Mouse (Mus musculus): Measurements from ENCODE around the gene Lcp2. TPM values are rescaled to one million over a fixed set of nuclear protein-coding genes. Genes with fewer than 3 reads are reported as not detected.
A peak's percentile ranks its signal among the peaks of the same experiment; 100 is the strongest.
"Not testable (repeated sequence)": the region's sequence is repeated elsewhere in the genome, so short reads cannot be mapped to it uniquely, and the experiment has no call there.

Gene Lcp2
- total and polyA plus RNA-seq, 3 experiments = 55.7 to 70.0 (median 66.4) TPM

DNA sequence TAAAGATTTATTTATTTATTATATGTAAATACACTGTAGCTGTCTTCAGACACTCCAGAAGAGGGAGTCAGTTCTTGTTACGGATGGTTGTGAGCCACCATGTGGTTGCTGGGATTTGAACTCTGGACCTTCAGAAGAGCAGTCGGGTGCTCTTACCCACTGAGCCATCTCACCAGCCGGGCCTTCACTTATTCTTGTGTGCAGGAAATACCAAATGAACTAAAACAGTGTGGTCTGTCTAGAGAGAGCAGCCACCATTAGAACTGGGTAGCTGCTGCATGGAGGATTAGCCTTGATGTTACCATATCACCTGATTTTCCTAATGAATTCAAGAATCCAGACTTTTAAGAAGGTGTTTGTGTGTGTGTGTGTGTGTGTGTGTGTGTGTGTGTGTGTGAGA is 79.0 kb downstream of the Lcp2 start:
- H3K9ac ChIP-seq (ENCODE audit: control insufficient read depth, low read depth, low read length, poor library complexity, severe bottlenecking); DNase-seq (ENCODE audit: low read depth, low spot score); H3K79me2 ChIP-seq (ENCODE audit: control insufficient read depth, insufficient read depth, low read length, poor library complexity); H3K36me3 ChIP-seq (ENCODE audit: control insufficient read depth in 1 of 2, insufficient read depth in 2 of 2, low read length in 2 of 2); H3K4me3 ChIP-seq (ENCODE audit: control insufficient read depth in 1 of 2, insufficient read depth in 1 of 2, low read depth in 2 of 2, low read length in 2 of 2); H3K27ac ChIP-seq (ENCODE audit: control insufficient read depth, low read depth, low read length); H3K9me3 ChIP-seq (replicated peaks; ENCODE audit: insufficient read depth, low read length): not testable (repeated sequence)
- Histone ChIP-seq H3K4me1 (ENCODE audit: control insufficient read depth in 1 of 2, insufficient read depth in 2 of 2, low read length in 2 of 2) (peaks cover 4 to 15% of the 10 kb centered on the region in 2 experiments; a peak in 3 of 4 replicates), H3K27me3 (ENCODE audit: control insufficient read depth in 1 of 2, insufficient read depth in 2 of 2, low read length in 2 of 2) (peaks cover 11 to 27% of the 10 kb centered on the region in 2 experiments)
- peak; percentile 94 for TF ChIP-seq TBP (IDR thresholded peaks at IDR 0.05; ENCODE audit: low read depth, low read length)

DNA sequence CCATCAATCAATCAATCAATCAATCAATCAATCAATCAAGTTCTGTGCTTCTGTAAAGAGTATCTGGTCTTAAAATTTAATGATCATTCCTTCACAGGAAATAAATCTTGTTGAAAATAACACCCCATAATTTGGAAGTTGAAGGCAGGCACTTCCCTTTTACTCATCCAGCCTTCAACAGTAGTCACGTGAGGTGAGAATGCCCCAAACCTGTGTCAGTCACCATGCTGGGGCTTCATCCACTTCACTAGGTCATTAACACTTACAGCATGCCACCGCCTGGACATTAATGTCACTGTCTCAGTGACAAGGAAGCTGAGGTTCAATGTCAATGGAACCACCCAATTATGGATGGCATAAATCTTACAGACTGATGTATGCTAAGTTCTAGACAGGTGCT is 81.7 kb downstream of the Lcp2 start:
- no peaks in the 10 kb centered on the region for H3K4me1 ChIP-seq (ENCODE audit: control insufficient read depth in 1 of 2, insufficient read depth in 2 of 2, low read length in 2 of 2)
- H3K79me2 ChIP-seq (ENCODE audit: control insufficient read depth, insufficient read depth, low read length, poor library complexity) = no peaks in the 10 kb centered on the region
- no peak overlapping the region for H3K4me3 ChIP-seq (ENCODE audit: control insufficient read depth in 1 of 2, insufficient read depth in 1 of 2, low read depth in 2 of 2, low read length in 2 of 2)
- H3K27me3 ChIP-seq (ENCODE audit: control insufficient read depth in 1 of 2, insufficient read depth in 2 of 2, low read length in 2 of 2) = peaks cover 20 to 40% of the 10 kb centered on the region in 2 experiments
- H3K36me3 ChIP-seq (ENCODE audit: control insufficient read depth in 1 of 2, insufficient read depth in 2 of 2, low read length in 2 of 2) = no peaks in the 10 kb centered on the region
- H3K9me3 ChIP-seq (replicated peaks; ENCODE audit: insufficient read depth, low read length) = no peaks in the 10 kb centered on the region
- DNase-seq (ENCODE audit: low read depth, low spot score) = no peak
- no peak for TF ChIP-seq E2F4 (IDR thresholded peaks at IDR 0.05; ENCODE audit: borderline replicate concordance, low read depth, low read length)
- TF ChIP-seq UBTF (IDR thresholded peaks at IDR 0.05; ENCODE audit: borderline replicate concordance, insufficient read depth, low read depth, low read length) = no peak
- 0 out of 2 replicates have a peak, but pooled peaks have one; percentile 11 for TF ChIP-seq USF1 (IDR thresholded peaks at IDR 0.05; ENCODE audit: low read depth, low read length)
- no peak for TF ChIP-seq CHD2 (IDR thresholded peaks at IDR 0.05; ENCODE audit: low read length)
- H3K27ac ChIP-seq (ENCODE audit: control insufficient read depth, low read depth, low read length) = no peak overlapping the region
- H3K9ac ChIP-seq (ENCODE audit: control insufficient read depth, low read depth, low read length, poor library complexity, severe bottlenecking) = no peak overlapping the region

DNA sequence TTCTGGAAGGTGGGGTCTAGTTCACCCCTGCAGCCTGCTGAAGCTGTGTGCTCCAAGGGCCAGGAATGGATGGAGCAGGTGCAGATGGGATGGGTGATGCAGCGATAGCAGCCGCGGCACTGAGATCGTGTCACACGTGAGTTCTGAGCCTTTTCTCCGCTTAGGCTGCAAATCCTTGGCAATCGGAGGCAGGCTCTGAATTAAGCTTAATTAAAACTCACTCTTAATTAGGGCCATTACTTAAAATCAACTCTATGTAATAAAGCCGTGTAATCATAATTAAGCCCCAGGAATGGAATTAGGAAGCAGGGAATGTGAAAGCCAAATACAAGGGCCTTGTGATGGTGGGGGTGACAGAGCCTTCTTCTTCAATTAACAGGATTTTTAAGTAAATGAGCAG is 92.6 kb downstream of the Lcp2 start:
- DNase-seq (ENCODE audit: low read depth, low spot score) = no peak
- Histone ChIP-seq H3K36me3 (ENCODE audit: control insufficient read depth in 1 of 2, insufficient read depth in 2 of 2, low read length in 2 of 2) (no peaks in the 10 kb centered on the region), H3K9ac (ENCODE audit: control insufficient read depth, low read depth, low read length, poor library complexity, severe bottlenecking) (no peak overlapping the region), H3K79me2 (ENCODE audit: control insufficient read depth, insufficient read depth, low read length, poor library complexity) (no peaks in the 10 kb centered on the region), H3K27me3 (ENCODE audit: control insufficient read depth in 1 of 2, insufficient read depth in 2 of 2, low read length in 2 of 2) (no peaks in the 10 kb centered on the region; a peak in 2 of 4 replicates), H3K4me3 (ENCODE audit: control insufficient read depth in 1 of 2, insufficient read depth in 1 of 2, low read depth in 2 of 2, low read length in 2 of 2) (no peak overlapping the region), H3K9me3 (replicated peaks; ENCODE audit: insufficient read depth, low read length) (no peaks in the 10 kb centered on the region), H3K4me1 (ENCODE audit: control insufficient read depth in 1 of 2, insufficient read depth in 2 of 2, low read length in 2 of 2) (no peaks in the 10 kb centered on the region), H3K27ac (ENCODE audit: control insufficient read depth, low read depth, low read length) (no peak overlapping the region)
- TF ChIP-seq TAL1 (IDR thresholded peaks at IDR 0.05; ENCODE audit: low read length) (no peak), MYC (IDR thresholded peaks at IDR 0.05; ENCODE audit: low read depth, low read length) (no peak), EP300 (IDR thresholded peaks at IDR 0.05; ENCODE audit: low read depth in 1 of 2, low read length in 2 of 2) (no peak), NRF1 (IDR thresholded peaks at IDR 0.05; ENCODE audit: insufficient read depth, low read depth, low read length, poor library complexity, severe bottlenecking) (no peak), POLR2AphosphoS2 (IDR thresholded peaks at IDR 0.05; ENCODE audit: low read length) (no peak), POLR2AphosphoS5 (IDR thresholded peaks at IDR 0.05; ENCODE audit: borderline replicate concordance, low read depth, low read length) (no peak), MEF2A (IDR thresholded peaks at IDR 0.05; ENCODE audit: extremely low read depth, insufficient replicate concordance, low read depth, low read length, poor library complexity, severe bottlenecking) (no peak), MYB (IDR thresholded peaks at IDR 0.05; ENCODE audit: low read depth, low read length) (no peak), UBTF (IDR thresholded peaks at IDR 0.05; ENCODE audit: borderline replicate concordance, insufficient read depth, low read depth, low read length) (no peak), POLR2A (IDR thresholded peaks at IDR 0.05; ENCODE audit: control insufficient read depth in 1 of 2, insufficient read depth in 1 of 2, low read depth in 1 of 2, low read length in 2 of 2, poor library complexity in 1 of 2) (no peak), USF2 (IDR thresholded peaks at IDR 0.05; ENCODE audit: borderline replicate concordance in 1 of 2, insufficient read depth in 1 of 2, low read depth in 1 of 2, low read length in 2 of 2) (no peak), ZC3H11A (IDR thresholded peaks at IDR 0.05; ENCODE audit: low read depth, low read length) (no peak), E2F4 (IDR thresholded peaks at IDR 0.05; ENCODE audit: borderline replicate concordance, low read depth, low read length) (no peak), CTCF (IDR thresholded peaks at IDR 0.05 in 2 of 3, conservative IDR thresholded peaks at IDR 0.05 in 1 of 3; ENCODE audit: control insufficient read depth in 1 of 3, insufficient read depth in 1 of 3, low read depth in 2 of 3, low read length in 3 of 3, poor library complexity in 1 of 3, severe bottlenecking in 1 of 3) (no peak), JUND (IDR thresholded peaks at IDR 0.05; ENCODE audit: low read depth, low read length) (no peak), GABPA (IDR thresholded peaks at IDR 0.05; ENCODE audit: low read depth, low read length) (no peak), MAFK (IDR thresholded peaks at IDR 0.05; ENCODE audit: borderline replicate concordance, low read depth, low read length) (no peak), ZMIZ1 (IDR thresholded peaks at IDR 0.05; ENCODE audit: low read depth, low read length) (no peak), TCF12 (IDR thresholded peaks at IDR 0.05; ENCODE audit: low read depth, low read length) (no peak), NELFE (IDR thresholded peaks at IDR 0.05; ENCODE audit: low read depth, low read length) (no peak)
